Mouse (Mus musculus) heart, embryonic 10.5 days (tissue): ENCODE data around the gene Mettl22. TPM values are rescaled to one million over a fixed set of nuclear protein-coding genes. Genes with fewer than 3 reads are reported as not detected.

Source experiments
- DNase-seq: peaks from one replicate; pipeline ENCODE4 v3.0.0-alpha.2; 2017; ENCODE audit warnings: low spot score
- H3K27ac ChIP-seq: fragments of 300-500 bp; sonication (generic); 2 replicates; pipeline ENCODE4 v1.5.1; 2016; ENCODE audit warnings: mild to moderate bottlenecking
- H3K27me3 ChIP-seq: fragments of 300-500 bp; sonication (generic); 2 replicates; pipeline ENCODE4 v1.6.1; 2016; ENCODE audit warnings: mild to moderate bottlenecking; ENCODE audit not compliant: poor library complexity, insufficient read depth, severe bottlenecking
- H3K36me3 ChIP-seq: fragments of 300-500 bp; sonication (generic); 2 replicates; pipeline ENCODE4 v1.6.1; 2016; ENCODE audit warnings: mild to moderate bottlenecking, moderate library complexity
- H3K4me1 ChIP-seq: fragments of 300-500 bp; sonication (generic); 2 replicates; pipeline ENCODE4 v1.6.1; 2016; ENCODE audit warnings: mild to moderate bottlenecking
- H3K4me3 ChIP-seq: fragments of 300-500 bp; sonication (generic); 2 replicates; pipeline ENCODE4 v1.5.1; 2016; ENCODE audit warnings: mild to moderate bottlenecking, moderate library complexity
- H3K9me3 ChIP-seq: fragments of 300-500 bp; sonication (generic); 2 replicates; pipeline ENCODE4 v1.6.1; 2016; ENCODE audit warnings: mild to moderate bottlenecking, moderate library complexity
- WGBS: fragments of 180-500 bp; shearing (Covaris S2); methylation state at CpG from one replicate; pipeline ENCODE4 v1.1.7; 2016; 5-methylcytosine and 5-hydroxymethylcytosine counted together
- polyA plus RNA-seq: library from polyadenylated mRNA; unstranded; fragments of >200 nt; fragmentation: Nextera tagmentation; extraction: Ambion mirVana; gene quantifications from 2 replicates; pipeline ENCODE4 v1.2.1, GENCODE M21; 2016

The Mettl22 gene
- polyA plus RNA-seq, 1 experiment from 2014 or later: 38.0 TPM

DNA sequence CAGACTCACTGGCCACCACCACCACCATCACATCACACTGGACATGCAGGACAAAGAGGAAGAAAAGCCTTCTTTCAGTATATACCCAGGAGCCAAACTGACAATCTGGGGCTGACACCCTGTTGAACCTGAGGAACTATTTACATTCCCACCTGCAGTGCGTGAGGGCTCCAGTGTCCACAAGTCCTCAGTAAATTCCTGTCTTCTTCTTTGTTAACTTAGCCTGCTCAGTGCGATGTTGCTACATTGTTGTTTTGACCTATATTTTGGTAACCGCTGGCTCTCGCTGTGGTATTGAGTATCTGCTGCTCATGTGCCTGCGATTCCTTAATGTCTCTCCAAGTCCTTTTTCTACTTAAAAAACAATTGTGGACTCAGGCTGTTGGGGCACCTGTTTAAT, 49.9 kb downstream of the Mettl22 start:
- no peaks in the 10 kb centered on the region for H3K9me3 ChIP-seq
- no peak overlapping the region for H3K27ac ChIP-seq
- DNase-seq: no peak
- no peak overlapping the region for H3K4me3 ChIP-seq
- H3K27me3 ChIP-seq: no peaks in the 10 kb centered on the region
- H3K4me1 ChIP-seq: peaks cover 37% of the 10 kb centered on the region
- H3K36me3 ChIP-seq: peaks cover 3% of the 10 kb centered on the region; the same call in 1 of the 2 replicates
- 80% methylated on average over 5 of the region's 5 CpGs for WGBS

GRCm38 (mm10) chr16:8521322-8521721, 50.7 kb downstream of the Mettl22 start:
- DNase-seq: no peak
- H3K9me3 ChIP-seq: no peaks in the 10 kb centered on the region
- H3K27ac ChIP-seq: no peak overlapping the region
- H3K4me1 ChIP-seq: peaks cover 45% of the 10 kb centered on the region
- H3K36me3 ChIP-seq: peaks cover 3% of the 10 kb centered on the region; the same call in 1 of the 2 replicates
- H3K27me3 ChIP-seq: no peaks in the 10 kb centered on the region
- no peak overlapping the region for H3K4me3 ChIP-seq
- 65% methylated on average over 4 of the region's 4 CpGs for WGBS

DNA sequence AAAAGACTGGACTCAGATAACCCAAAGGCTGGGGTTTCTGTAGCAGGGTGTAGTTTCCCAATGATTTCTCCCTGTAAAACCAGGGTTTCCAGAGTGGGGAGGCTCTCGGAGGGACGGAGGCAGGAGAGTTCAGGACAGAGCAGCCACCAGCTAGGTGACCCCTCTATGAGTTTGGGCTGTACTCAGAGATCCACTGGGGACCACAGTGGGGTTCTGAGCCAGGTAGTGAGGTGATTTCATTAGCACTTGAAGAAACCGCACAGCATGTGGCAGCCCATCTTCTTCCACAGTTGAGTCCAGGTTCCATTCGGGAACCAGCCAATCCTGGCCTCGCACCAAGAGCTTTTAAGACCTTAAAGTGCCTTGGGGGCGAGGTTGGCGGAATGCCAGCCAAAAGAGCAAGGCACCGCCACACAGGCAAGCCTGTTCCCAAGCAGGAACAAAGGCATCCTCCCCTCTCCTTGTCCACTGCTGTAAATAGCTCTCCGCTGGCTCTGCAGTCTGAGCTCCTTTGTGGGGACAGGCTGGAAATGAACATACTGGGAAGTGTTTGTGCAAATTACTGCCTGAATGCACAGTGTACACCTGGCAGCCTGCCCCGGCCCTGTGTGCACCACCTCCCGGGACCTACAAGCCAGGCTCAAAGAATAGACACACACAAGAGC, 53.0 kb downstream of the Mettl22 start:
- WGBS: 27% methylated on average over 11 of the region's 11 CpGs
- Histone ChIP-seq H3K9me3 (no peaks in the 10 kb centered on the region), H3K27ac (peak overlapping the region; percentile 82), H3K4me1 (peaks cover 39% of the 10 kb centered on the region), H3K36me3 (no peaks in the 10 kb centered on the region), H3K27me3 (no peaks in the 10 kb centered on the region), H3K4me3 (peak overlapping the region; percentile 22; the same call in 1 of the 2 replicates)
- peak; percentile 86 for DNase-seq

DNA sequence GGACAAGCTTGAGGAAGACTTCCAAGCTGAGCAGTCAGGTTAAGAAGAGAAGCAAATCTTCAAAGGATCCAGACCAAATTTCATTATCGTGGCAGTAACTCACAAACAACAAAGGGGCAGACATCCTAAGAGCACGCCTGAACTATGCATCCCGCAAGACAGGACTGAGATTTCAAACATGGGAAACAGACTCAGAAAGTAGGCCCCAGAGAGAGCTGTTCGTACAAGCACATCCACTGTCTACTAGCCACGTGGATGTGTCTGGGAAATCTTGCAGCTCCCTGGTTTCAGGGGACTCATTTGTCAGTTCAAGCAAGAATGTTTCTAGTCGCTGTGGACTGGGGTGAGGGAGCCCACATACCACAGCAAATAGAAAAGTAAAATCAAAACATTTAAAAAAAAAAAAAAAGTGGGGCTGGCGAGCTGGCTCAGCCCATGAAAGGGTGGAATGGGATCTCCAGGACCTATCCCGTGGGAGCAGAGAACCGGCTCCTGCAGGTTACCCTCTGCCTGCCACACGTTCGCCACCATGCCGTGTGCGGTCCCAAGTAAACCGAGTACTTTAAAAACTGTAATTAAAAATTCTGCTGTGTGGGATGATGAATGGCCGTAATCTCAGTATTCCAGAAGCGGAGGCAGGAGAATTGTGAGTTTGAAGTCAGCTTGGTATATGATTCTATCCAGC, 53.7 kb downstream of the Mettl22 start:
- Histone ChIP-seq H3K27me3 (no peaks in the 10 kb centered on the region), H3K4me1 (peaks cover 38% of the 10 kb centered on the region), H3K4me3 (no peak overlapping the region; the same call in 1 of the 2 replicates), H3K27ac (peak overlapping the region; percentile 82), H3K9me3 (no peaks in the 10 kb centered on the region), H3K36me3 (no peaks in the 10 kb centered on the region)
- DNase-seq: no peak
- WGBS: 70% methylated on average over 16 of the region's 16 CpGs

- peaks cover 38% of the 10 kb centered on the region for H3K4me1 ChIP-seq
- WGBS: 69% methylated on average over 3 of the region's 3 CpGs
- no peak overlapping the region for H3K4me3 ChIP-seq
- no peak for DNase-seq
- H3K27me3 ChIP-seq: no peaks in the 10 kb centered on the region
- no peaks in the 10 kb centered on the region for H3K9me3 ChIP-seq
- H3K36me3 ChIP-seq: no peaks in the 10 kb centered on the region
- no peak overlapping the region for H3K27ac ChIP-seq
Observed at GRCm38 (mm10) chr16:8525293-8525692, 54.7 kb downstream of the Mettl22 start.

- 37% methylated on average over 7 of the region's 7 CpGs for WGBS
- Histone ChIP-seq H3K4me1 (peaks cover 41% of the 10 kb centered on the region), H3K9me3 (no peaks in the 10 kb centered on the region), H3K27ac (no peak overlapping the region), H3K4me3 (no peak overlapping the region), H3K36me3 (no peaks in the 10 kb centered on the region), H3K27me3 (no peaks in the 10 kb centered on the region)
- DNase-seq: no peak
Observed at GRCm38 (mm10) chr16:8525877-8526276, 55.3 kb downstream of the Mettl22 start.

GRCm38 (mm10) chr16:8529389-8529788, 58.8 kb downstream of the Mettl22 start:
- peaks cover 22% of the 10 kb centered on the region for H3K4me1 ChIP-seq
- no peak for DNase-seq
- H3K27me3 ChIP-seq: no peaks in the 10 kb centered on the region
- H3K4me3 ChIP-seq: no peak overlapping the region
- H3K9me3 ChIP-seq: no peaks in the 10 kb centered on the region
- WGBS: 88% methylated on average over 1 of the region's 1 CpGs
- H3K27ac ChIP-seq: no peak overlapping the region
- peaks cover 2% of the 10 kb centered on the region; the same call in 1 of the 2 replicates for H3K36me3 ChIP-seq

DNA sequence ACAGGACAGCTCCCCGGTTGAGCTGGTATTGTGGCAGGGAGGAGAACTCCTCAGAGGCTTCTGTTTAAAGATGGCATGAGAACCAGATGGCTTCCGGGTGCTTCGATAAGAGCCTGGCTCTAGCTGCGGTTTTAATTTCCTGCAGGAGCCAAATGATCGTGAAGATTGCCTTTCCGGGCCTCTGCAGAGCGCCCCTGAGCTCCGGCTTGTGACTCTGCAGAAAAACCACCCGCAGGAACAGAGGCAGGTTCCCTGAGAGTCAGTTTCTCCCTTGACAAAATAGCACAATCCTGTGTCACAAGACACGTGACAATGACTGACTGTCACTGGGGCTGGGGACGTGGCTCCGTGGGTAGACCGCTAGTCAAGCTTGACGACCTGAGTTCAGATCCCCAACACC, 59.4 kb downstream of the Mettl22 start:
- Histone ChIP-seq H3K4me1 (peaks cover 17% of the 10 kb centered on the region), H3K27ac (no peak overlapping the region), H3K9me3 (no peaks in the 10 kb centered on the region), H3K36me3 (peaks cover 2% of the 10 kb centered on the region; the same call in 1 of the 2 replicates), H3K4me3 (no peak overlapping the region), H3K27me3 (no peaks in the 10 kb centered on the region)
- no peak for DNase-seq
- 75% methylated on average over 14 of the region's 14 CpGs for WGBS

DNA sequence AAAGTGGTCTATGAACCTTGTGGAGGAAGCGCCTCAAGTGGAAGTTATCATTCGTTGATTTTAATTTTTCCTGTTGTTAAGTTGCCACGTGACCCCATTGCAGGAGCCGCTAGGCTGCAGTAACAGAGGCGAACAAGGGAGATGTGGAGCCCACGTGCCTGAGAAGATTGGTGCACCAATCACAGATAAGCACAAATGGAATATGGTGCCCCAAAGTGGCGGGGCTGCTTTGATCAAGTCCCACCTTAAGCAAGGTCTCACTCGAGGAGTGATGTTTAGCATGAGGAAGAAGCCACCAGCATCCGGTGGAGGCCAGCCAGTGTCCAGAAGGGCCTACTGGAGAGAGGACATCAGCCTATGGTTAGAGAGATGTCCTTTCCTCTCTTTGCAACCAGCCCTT, 61.9 kb downstream of the Mettl22 start:
- Histone ChIP-seq H3K4me3 (no peak overlapping the region), H3K27me3 (no peaks in the 10 kb centered on the region), H3K36me3 (peaks cover 2% of the 10 kb centered on the region; the same call in 1 of the 2 replicates), H3K9me3 (no peaks in the 10 kb centered on the region), H3K4me1 (0 out of 2 replicates have a peak, but pooled peaks cover 3% of the 10 kb centered on the region), H3K27ac (no peak overlapping the region)
- WGBS: 84% methylated on average over 9 of the region's 9 CpGs
- DNase-seq: no peak

DNA sequence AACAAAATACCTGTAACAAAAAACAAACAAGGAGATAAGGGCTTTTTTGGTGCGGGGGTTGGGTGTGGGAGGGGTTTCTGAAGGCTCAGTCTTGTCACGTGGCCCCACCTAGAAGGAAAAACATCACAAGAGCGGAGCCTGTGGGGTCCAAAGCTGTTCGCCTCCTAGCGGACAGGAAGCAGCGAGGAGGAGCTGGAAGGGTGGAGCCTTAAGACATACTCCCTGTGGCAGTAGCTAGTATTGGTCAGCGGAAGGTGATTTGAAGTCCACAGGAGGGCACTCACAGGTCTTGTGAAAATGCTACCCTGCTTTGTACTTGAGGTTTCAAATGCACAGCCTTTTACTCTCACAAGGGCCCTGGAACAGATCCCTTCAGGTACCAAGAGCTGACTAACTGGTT, 62.3 kb downstream of the Mettl22 start:
- no peak overlapping the region for H3K27ac ChIP-seq
- H3K4me3 ChIP-seq: no peak overlapping the region
- no peaks in the 10 kb centered on the region for H3K27me3 ChIP-seq
- WGBS: 49% methylated on average over 7 of the region's 7 CpGs
- no peaks in the 10 kb centered on the region for H3K9me3 ChIP-seq
- peaks cover 2% of the 10 kb centered on the region; the same call in 1 of the 2 replicates for H3K36me3 ChIP-seq
- DNase-seq: no peak
- H3K4me1 ChIP-seq: 0 out of 2 replicates have a peak, but pooled peaks cover 3% of the 10 kb centered on the region

GRCm38 (mm10) chr16:8533477-8533876, 62.9 kb downstream of the Mettl22 start:
- H3K4me1 ChIP-seq: 0 out of 2 replicates have a peak, but pooled peaks cover 3% of the 10 kb centered on the region
- H3K9me3 ChIP-seq: no peaks in the 10 kb centered on the region
- no peak overlapping the region for H3K4me3 ChIP-seq
- H3K27ac ChIP-seq: no peak overlapping the region
- WGBS: 91% methylated on average over 6 of the region's 6 CpGs
- peaks cover 2% of the 10 kb centered on the region; the same call in 1 of the 2 replicates for H3K36me3 ChIP-seq
- no peaks in the 10 kb centered on the region for H3K27me3 ChIP-seq
- no peak for DNase-seq

- no peak for DNase-seq
- Histone ChIP-seq H3K9me3 (no peaks in the 10 kb centered on the region), H3K4me1 (peaks cover 6% of the 10 kb centered on the region; the same call in 1 of the 2 replicates), H3K27ac (no peak overlapping the region), H3K36me3 (peaks cover 2% of the 10 kb centered on the region; the same call in 1 of the 2 replicates), H3K27me3 (no peaks in the 10 kb centered on the region), H3K4me3 (no peak overlapping the region)
- WGBS: 85% methylated on average over 11 of the region's 11 CpGs
Observed at GRCm38 (mm10) chr16:8534466-8535200, 64.0 kb downstream of the Mettl22 start.

DNA sequence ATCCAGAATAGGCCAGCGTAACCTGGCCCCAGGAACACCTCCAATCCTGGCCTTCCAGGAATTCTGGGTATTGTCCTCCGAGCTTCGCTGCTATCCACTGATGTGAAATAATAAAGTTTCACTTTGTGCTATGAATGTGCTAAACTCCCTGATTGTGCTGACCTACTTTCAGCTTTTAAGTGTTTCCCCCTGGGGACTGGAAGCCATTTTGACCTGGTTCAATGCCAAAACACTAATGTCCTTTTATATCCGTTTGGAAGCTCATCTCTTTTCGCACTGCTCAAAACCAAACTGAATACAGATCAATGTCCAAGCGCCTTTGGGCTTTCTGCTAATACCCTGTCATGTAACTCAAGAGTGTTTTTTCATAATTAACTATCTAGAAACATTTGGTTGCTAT, 64.8 kb downstream of the Mettl22 start:
- Histone ChIP-seq H3K36me3 (peaks cover 2% of the 10 kb centered on the region; the same call in 1 of the 2 replicates), H3K27me3 (no peaks in the 10 kb centered on the region), H3K4me1 (peaks cover 12% of the 10 kb centered on the region; the same call in 1 of the 2 replicates), H3K4me3 (no peak overlapping the region), H3K27ac (no peak overlapping the region), H3K9me3 (no peaks in the 10 kb centered on the region)
- DNase-seq: no peak
- WGBS: 88% methylated on average over 6 of the region's 6 CpGs
